Mouse (Mus musculus) liver, embryonic 11.5 days (tissue): ENCODE measurements around the gene Tardbp. TPM values are rescaled to one million over a fixed set of nuclear protein-coding genes. Genes with fewer than 3 reads are reported as not detected.
A peak's percentile ranks its signal among the peaks of the same experiment; 100 is the strongest.

ENCODE experiments used
- ATAC-seq: fragments of 200-750 bp; cut with Nextera tagmentation; replicated peaks from 2 replicates; pipeline ENCODE4 v1.8.0; 2017; ENCODE audit warnings: moderate number of reproducible peaks, mild to moderate bottlenecking, moderate TSS enrichment, moderate library complexity; ENCODE audit not compliant: low FRiP score
- DNase-seq: peaks from one replicate; pipeline ENCODE4 v3.0.0-alpha.2; 2017; ENCODE audit warnings: low spot score
- H3K27ac ChIP-seq: fragments of 300-500 bp; sonication (generic); 2 replicates; pipeline ENCODE4 v1.5.1; 2014; ENCODE audit warnings: mild to moderate bottlenecking, low read depth, low read length, control low read depth
- H3K27me3 ChIP-seq: fragments of 300-500 bp; sonication (generic); replicated peaks from 2 replicates; pipeline ENCODE4 v1.6.1; 2014; ENCODE audit warnings: low read length, mixed read lengths; ENCODE audit not compliant: control insufficient read depth, insufficient read depth
- H3K36me3 ChIP-seq: fragments of 300-500 bp; sonication (generic); 2 replicates; pipeline ENCODE4 v1.6.1; 2014; ENCODE audit warnings: mild to moderate bottlenecking, low read length, moderate library complexity, mixed read lengths; ENCODE audit not compliant: control insufficient read depth, insufficient read depth
- H3K4me1 ChIP-seq: fragments of 300-500 bp; sonication (generic); replicated peaks from 2 replicates; pipeline ENCODE4 v1.6.1; 2014; ENCODE audit warnings: low read length, mixed read lengths; ENCODE audit not compliant: control insufficient read depth, insufficient read depth
- H3K4me2 ChIP-seq: fragments of 300-500 bp; sonication (generic); 2 replicates; pipeline ENCODE4 v1.6.1; 2014; ENCODE audit warnings: mild to moderate bottlenecking, control low read depth, moderate library complexity
- H3K4me3 ChIP-seq: fragments of 300-500 bp; sonication (generic); 2 replicates; pipeline ENCODE4 v1.5.1; 2014; ENCODE audit warnings: low read depth, low read length, control low read depth
- H3K9ac ChIP-seq: fragments of 300-500 bp; sonication (generic); 2 replicates; pipeline ENCODE4 v1.6.1; 2014; ENCODE audit warnings: low read depth, low read length, control low read depth
- H3K9me3 ChIP-seq: fragments of 300-500 bp; sonication (generic); 2 replicates; pipeline ENCODE4 v1.6.1; 2016; ENCODE audit warnings: low read length, inconsistent platforms, mixed read lengths; ENCODE audit not compliant: control insufficient read depth
- WGBS: fragments of 180-500 bp; shearing (Covaris S2); extraction: QIAGEN DNeasy Blood & Tissue Kit; methylation state at CpG from one replicate; pipeline ENCODE4 v1.1.7; 2014; 5-methylcytosine and 5-hydroxymethylcytosine counted together
- polyA plus RNA-seq: library from polyadenylated mRNA; unstranded; fragments of >200 nt; fragmentation: Nextera tagmentation; extraction: Ambion mirVana; gene quantifications from 2 replicates; pipeline ENCODE4 v1.2.1, GENCODE M21; 2014

Gene Tardbp
- polyA plus RNA-seq, 1 experiment from 2014 or later: 226 TPM

DNA sequence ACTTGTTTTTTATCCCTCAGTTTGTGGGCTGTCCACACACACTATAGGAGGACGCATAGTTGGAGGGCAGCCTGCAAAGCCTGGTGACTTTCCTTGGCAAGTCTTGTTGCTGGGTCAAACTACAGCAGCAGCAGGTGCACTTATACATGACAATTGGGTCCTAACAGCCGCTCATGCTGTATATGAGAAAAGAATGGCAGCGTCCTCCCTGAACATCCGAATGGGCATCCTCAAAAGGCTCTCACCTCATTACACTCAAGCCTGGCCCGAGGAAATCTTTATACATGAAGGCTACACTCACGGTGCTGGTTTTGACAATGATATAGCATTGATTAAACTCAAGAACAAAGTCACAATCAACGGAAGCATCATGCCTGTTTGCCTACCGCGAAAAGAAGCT lies 13.1 kb downstream of the Tardbp start:
- H3K36me3 ChIP-seq: peaks cover 29% of the 10 kb centered on the region
- no peak overlapping the region for H3K27ac ChIP-seq
- ATAC-seq (no peak), DNase-seq (peak; percentile 30)
- no peaks in the 10 kb centered on the region for H3K9me3 ChIP-seq
- no peak overlapping the region for H3K4me3 ChIP-seq
- H3K4me2 ChIP-seq: no peak overlapping the region
- H3K27me3 ChIP-seq: no peaks in the 10 kb centered on the region
- H3K9ac ChIP-seq: no peak overlapping the region
- WGBS: 86% methylated on average over 9 of the region's 9 CpGs
- no peaks in the 10 kb centered on the region for H3K4me1 ChIP-seq

DNA sequence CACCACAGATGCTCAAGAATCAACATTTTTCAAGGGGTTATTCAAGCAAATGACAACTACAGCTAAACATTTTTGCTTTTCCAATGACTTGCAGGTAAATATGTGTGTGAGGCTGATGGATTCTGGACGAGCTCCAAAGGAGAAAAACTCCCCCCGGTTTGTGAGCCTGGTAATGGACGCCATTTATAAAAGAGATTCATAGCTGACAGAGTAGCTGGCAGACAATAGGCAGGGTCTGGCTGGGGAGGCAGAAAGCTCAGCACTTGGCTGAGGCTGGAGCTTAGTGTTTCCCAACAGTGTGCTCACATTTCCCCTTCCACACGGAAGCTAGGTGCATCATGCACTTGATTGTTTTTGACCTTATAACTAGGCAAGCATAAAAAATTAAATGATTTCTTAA lies 14.3 kb downstream of the Tardbp start:
- Histone ChIP-seq H3K36me3 (peaks cover 25% of the 10 kb centered on the region), H3K9ac (no peak overlapping the region), H3K4me2 (no peak overlapping the region), H3K9me3 (no peaks in the 10 kb centered on the region), H3K27me3 (no peaks in the 10 kb centered on the region), H3K4me3 (no peak overlapping the region), H3K4me1 (no peaks in the 10 kb centered on the region), H3K27ac (no peak overlapping the region)
- DNase-seq (peak; percentile 31), ATAC-seq (no peak)
- 67% methylated on average over 4 of the region's 4 CpGs for WGBS

DNA sequence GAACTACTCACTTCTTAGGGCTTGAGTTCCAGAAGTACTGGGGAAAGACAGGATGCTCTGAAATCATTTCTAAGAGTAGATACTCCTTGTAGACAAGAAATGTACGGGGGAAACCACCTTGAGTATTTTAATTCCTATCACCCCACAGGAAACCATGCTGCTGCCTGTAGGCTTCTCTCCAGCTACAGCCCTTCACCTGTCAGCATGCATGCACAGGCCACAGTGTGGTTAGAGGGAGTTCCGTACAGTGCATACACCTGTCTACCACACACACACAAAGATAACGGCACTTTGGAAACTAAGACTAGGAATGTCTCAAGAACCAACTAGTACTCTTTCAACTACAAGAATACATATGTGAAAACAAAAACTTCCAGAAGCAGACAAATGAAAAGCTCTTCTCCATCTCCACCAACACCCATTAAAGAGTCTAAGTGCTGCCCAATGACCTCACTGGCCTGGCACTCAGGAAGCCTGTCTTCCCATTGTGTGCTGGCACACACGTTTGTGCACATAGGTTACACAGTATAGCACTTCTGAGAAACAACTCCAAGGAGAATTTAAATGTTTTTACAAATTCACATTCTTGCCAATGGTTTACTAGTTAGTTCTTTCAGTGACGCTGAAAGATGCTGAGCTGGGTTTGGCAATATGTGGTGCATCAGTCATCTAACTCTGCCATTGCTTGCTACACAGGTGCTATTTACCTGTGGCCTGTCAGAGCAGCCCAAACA lies 16.0 kb downstream of the Tardbp start:
- H3K4me3 ChIP-seq: no peak overlapping the region
- 67% methylated on average over 5 of the region's 5 CpGs for WGBS
- H3K4me1 ChIP-seq: no peaks in the 10 kb centered on the region
- H3K27me3 ChIP-seq: no peaks in the 10 kb centered on the region
- H3K9me3 ChIP-seq: no peaks in the 10 kb centered on the region
- ATAC-seq (no peak), DNase-seq (no peak)
- no peak overlapping the region for H3K9ac ChIP-seq
- no peak overlapping the region for H3K4me2 ChIP-seq
- peaks cover 19% of the 10 kb centered on the region for H3K36me3 ChIP-seq
- no peak overlapping the region for H3K27ac ChIP-seq

DNA sequence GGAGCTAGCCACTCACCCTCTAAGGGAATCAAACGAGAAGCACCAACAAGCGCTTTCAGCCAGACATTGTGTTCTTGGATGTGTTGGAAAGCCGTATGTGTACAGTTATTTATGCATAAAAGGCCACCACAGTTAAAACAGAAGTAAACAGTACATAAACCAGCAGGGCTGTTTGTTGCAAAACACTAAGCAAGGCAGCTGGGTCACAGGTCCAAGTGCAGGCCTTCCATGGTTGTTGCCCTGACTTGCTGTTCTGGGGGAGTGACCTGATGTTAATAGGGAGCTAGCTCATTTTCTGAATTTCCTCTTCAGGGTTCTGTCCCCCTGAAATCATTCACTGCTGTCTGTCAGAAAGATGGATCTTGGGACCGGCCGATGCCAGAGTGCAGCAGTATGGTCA lies 17.0 kb downstream of the Tardbp start:
- no peak overlapping the region for H3K4me3 ChIP-seq
- no peak overlapping the region for H3K4me2 ChIP-seq
- no peak for ATAC-seq
- no peak for DNase-seq
- H3K36me3 ChIP-seq: peaks cover 17% of the 10 kb centered on the region
- H3K4me1 ChIP-seq: no peaks in the 10 kb centered on the region
- no peak overlapping the region for H3K9ac ChIP-seq
- H3K27me3 ChIP-seq: no peaks in the 10 kb centered on the region
- WGBS: 74% methylated on average over 5 of the region's 5 CpGs
- no peak overlapping the region for H3K27ac ChIP-seq
- H3K9me3 ChIP-seq: no peaks in the 10 kb centered on the region

DNA sequence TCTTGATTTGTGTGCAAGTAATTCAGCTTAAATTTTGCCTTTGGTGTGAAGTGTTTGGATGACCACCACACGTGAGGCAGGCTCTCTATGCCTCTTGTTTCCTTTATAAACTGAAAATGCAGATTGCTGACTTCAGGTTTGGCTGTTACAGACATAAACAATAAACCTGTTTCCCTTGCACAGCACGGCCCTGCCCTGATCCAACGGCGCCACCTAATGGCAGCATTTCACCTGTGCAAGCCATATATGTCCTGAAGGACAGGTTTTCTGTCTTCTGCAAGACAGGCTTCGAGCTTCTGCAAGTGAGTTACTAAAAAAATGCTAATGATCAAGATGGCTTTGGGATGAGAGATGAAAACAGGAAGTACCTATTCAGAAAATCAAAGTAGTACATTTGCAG lies 19.1 kb downstream of the Tardbp start:
- DNase-seq (no peak), ATAC-seq (no peak)
- H3K9ac ChIP-seq: no peak overlapping the region
- H3K4me2 ChIP-seq: no peak overlapping the region
- no peak overlapping the region for H3K27ac ChIP-seq
- no peaks in the 10 kb centered on the region for H3K9me3 ChIP-seq
- no peak overlapping the region for H3K4me3 ChIP-seq
- WGBS: 20% methylated on average over 5 of the region's 5 CpGs
- H3K27me3 ChIP-seq: no peaks in the 10 kb centered on the region
- H3K4me1 ChIP-seq: no peaks in the 10 kb centered on the region
- H3K36me3 ChIP-seq: peaks cover 3% of the 10 kb centered on the region; the same call in 1 of the 2 replicates

DNA sequence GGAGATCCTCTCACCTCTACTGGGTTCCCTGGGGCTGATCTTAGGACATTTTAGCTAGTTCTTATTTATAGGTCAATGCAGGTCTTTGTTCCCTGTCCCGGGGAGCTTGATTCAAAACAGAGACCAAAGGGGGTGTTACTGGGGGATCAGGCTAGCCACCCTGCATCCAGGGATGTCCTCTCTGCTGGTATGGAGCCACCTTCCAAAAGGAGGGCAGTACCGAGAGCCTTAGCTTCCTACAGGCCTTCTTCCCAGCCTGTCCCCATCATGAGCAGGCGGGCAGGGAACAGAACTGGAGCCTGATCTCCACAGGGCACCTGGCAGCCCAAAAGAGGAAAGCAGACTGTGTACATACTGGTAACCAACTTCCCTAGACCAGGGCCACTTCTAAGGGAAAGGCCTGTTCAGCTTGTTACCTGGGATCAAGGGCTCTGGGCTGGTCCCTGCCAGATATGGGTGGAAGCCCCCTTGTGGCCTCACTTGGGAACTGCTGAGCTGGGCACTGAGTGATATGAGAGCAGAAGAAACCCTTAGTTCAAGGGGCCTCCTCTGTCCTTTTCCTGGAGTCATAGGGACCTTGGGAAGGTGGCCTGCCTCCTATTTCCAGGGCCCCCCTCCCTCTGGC lies 22.2 kb downstream of the Tardbp start:
- no peaks in the 10 kb centered on the region for H3K9me3 ChIP-seq
- H3K27ac ChIP-seq: no peak overlapping the region
- DNase-seq (no peak), ATAC-seq (peak; percentile 66)
- no peak overlapping the region for H3K4me2 ChIP-seq
- no peaks in the 10 kb centered on the region for H3K27me3 ChIP-seq
- no peaks in the 10 kb centered on the region; the same call in 1 of the 2 replicates for H3K4me1 ChIP-seq
- H3K36me3 ChIP-seq: peaks cover 1% of the 10 kb centered on the region; the same call in 1 of the 2 replicates
- H3K4me3 ChIP-seq: no peak overlapping the region
- H3K9ac ChIP-seq: no peak overlapping the region
- 94% methylated on average over 3 of the region's 3 CpGs for WGBS

DNA sequence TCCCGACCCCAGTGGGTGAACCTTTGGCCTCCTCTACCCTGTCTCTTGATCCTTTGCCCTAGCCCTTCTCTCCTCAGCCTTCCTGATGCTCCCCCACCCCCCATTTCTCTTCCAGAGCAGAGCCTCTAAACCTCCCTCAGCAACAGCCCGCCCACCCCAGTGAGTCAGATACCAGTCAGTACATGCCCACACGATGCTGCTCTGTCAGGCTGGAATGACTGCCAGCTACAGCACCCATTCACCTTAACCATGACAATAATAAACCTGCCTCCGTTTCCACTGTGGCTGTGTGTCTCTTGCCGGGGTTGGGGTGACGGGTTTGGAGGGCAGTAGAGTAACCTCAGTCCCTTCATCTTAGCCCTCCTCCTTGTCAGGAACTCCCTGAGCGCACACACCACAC lies 22.7 kb downstream of the Tardbp start:
- Histone ChIP-seq H3K4me2 (no peak overlapping the region), H3K9ac (no peak overlapping the region), H3K36me3 (no peaks in the 10 kb centered on the region), H3K9me3 (no peaks in the 10 kb centered on the region), H3K27me3 (no peaks in the 10 kb centered on the region), H3K4me3 (no peak overlapping the region), H3K4me1 (no peaks in the 10 kb centered on the region; the same call in 1 of the 2 replicates), H3K27ac (no peak overlapping the region)
- DNase-seq (no peak), ATAC-seq (no peak)
- WGBS: 75% methylated on average over 7 of the region's 7 CpGs

DNA sequence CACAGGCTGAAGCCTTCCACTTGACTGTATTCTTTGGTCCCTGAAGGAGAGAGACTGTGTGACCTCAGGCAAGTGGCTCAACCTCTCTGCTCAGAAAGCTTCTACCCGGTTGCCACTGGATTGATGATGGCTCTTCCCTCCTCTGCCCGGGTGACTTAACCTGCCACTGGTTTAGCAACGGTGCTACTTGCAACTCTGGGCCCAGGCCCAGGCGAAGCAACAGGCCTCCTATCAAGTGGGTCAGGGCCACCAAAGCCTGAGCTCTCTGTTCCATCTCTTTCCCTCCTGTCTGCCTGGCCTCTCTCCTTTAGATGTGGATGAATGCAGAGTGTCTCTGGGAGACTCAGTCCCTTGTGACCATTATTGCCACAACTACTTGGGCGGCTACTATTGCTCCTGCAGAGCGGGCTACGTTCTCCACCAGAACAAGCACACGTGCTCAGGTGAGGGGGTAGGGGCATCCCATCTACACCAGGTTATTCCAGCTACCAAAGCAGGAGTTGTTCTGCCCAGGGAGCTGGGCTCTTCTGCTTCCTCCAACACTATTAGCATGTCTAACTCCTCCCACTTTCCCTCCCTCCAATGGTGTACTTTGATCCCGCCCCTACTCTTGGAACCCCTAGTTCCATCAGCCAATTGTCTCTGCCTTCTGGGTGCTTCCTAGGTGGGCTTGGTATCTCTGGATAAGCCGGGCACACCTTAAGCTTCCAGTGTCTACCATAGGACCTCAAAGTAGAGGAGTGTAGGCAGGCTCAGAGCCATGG lies 23.3 kb downstream of the Tardbp start:
- H3K27me3 ChIP-seq: no peaks in the 10 kb centered on the region
- DNase-seq: no peak
- H3K4me1 ChIP-seq: no peaks in the 10 kb centered on the region; the same call in 1 of the 2 replicates
- WGBS: 68% methylated on average over 10 of the region's 10 CpGs
- ATAC-seq: no peak
- H3K36me3 ChIP-seq: peaks cover 4% of the 10 kb centered on the region; the same call in 1 of the 2 replicates
- H3K9ac ChIP-seq: no peak overlapping the region
- H3K27ac ChIP-seq: no peak overlapping the region
- peaks cover 2% of the 10 kb centered on the region; the same call in 1 of the 2 replicates for H3K9me3 ChIP-seq
- no peak overlapping the region for H3K4me3 ChIP-seq
- H3K4me2 ChIP-seq: no peak overlapping the region
